Mouse (Mus musculus): ENCODE results near the gene Miip.
"Not testable (repeated sequence)": the region's sequence is repeated elsewhere in the genome, so short reads cannot be mapped to it uniquely, and the experiment has no call there.

The Miip gene

DNA sequence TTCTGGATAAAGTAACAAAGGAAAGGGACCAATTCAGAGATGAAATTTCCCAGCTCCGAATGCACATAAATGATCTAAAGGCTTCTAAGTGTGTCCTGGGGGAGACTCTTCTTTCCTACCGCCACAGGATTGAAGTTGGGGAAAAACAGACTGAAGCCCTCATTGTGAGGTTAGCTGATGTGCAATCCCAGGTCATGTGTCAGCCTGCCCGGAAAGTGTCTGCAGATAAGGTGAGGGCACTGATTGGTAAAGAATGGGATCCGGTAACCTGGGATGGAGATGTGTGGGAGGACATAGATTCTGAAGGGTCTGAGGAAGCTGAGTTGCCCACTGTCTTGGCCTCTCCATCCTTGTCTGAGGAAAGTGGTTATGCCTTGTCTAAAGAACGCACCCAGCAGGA is 622 bp upstream of the Miip start:
- no peak for DNase-seq (ENCODE audit: low spot score)

DNA sequence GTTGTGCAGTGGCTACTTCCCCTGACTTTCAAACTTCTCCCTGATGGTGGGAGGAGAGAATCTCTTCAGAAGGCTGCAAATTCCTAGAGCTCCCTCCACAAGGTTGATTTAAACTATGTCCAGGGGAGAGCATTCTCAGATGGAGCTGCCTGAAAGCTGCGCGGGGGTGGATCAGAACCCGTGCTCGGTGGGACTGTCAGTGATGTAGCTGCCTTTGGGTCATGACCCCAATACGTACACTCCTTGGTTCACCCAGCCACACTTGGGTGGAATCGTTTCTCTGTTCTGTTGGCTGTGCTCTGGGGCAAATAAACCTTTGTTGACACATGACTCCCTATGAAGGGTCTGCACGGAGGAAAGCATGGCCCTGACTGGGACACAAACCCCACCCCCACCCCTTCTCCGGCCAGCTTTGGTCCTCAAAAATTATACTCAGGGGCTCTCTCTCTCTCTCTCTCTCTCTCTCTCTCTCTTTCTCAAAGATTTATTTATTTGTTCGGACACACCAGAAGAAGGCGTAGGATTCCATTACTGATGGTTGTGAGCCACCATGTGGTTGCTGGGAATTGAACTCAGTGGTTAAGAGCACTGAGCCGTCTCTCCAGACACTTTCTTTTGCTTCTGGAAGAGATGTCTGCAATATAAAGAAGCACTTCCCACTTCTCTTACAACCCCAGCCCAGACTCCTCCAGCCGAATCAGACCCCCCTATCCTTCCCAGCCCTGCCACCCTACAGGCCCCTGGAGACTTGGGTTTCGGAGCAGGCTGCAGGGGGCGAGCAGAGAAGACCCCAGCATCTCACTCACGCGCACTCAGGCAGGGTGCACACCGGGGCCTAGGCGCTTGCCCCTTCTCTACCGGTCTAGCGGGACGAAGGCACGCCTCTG is 810 bp downstream of the Miip start:
- peak; percentile 7 for DNase-seq (ENCODE audit: low spot score)

DNA sequence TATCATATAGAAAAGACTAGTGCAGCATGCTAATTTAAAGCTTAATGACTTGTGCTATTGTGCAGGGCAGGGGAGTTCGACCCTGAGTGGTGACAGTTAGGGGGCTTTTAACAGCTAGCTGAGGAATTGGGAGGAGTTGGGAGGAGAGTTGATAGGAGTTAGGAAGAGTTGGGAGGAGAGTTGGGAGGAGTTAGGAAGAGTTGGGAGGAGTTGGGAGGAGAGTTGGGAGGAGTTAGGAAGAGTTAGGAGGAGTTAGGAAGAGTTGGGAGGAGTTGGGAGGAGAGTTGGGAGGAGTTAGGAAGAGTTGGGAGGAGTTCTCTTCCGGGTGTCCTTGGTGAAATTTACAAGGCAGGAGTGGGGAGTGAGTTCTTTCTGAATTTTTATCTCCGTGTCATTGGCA is 1.8 kb downstream of the Miip start:
- not testable (repeated sequence) for DNase-seq (ENCODE audit: low spot score)

DNA sequence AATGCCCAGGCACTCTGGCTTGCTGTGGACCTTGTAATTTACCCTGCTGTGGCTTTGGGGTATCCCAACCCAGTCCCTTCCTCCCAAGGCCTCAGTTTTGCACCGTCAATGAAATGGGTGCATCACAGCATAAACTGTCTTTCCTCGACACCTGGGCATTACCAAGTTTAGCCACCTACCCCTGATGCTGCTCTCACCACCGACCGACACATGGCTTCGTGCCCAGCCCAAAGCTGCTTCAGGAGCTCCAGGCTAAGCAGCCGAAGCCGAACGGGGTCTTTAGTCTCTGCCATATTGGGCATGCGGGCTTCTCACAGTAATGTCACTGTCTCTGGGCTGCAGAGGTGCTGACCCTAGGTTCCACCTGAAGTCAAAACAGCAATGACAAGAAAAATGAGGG is 2.6 kb downstream of the Miip start:
- no peak for DNase-seq (ENCODE audit: low spot score)

DNA sequence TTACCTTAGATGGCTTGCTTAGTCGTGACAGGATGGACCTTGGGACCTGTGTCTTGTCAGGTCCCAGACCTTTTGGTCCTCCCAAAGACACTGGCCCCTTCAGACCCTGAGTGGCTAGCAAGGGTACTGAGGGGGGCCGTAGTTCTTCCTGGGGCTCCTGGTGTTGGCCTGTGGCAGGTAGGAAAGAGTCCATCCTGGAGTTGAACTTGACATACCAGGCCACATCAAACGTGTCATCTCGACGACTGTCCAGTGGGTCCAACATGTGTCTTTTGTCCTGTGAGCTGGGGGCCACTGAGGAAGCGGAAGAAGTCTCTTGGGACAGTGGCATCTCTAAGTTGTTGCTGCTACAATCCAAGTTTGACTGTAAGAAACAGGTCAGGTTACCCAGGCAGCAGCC is 3.0 kb downstream of the Miip start:
- no peak for DNase-seq (ENCODE audit: low spot score)

DNA sequence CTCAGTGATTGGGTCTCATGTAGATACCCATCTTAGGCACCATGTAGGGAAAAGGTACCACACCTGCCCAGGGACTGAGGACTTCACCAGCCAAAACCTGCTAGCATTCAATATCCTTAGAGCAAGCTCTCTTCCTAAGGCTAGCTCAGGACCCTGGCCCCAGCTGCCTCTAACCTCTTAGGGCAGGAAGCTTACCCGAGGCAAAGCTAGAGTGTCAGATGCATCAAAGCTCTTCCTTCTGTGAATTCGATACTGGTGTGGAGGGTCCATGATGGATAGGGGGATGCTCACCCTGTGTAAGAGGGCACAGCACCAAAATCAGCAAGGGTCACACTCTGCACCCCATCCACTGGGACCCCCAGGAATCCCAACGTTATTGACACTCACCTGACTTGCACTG is 6.6 kb downstream of the Miip start:
- DNase-seq (ENCODE audit: low spot score): no peak

DNA sequence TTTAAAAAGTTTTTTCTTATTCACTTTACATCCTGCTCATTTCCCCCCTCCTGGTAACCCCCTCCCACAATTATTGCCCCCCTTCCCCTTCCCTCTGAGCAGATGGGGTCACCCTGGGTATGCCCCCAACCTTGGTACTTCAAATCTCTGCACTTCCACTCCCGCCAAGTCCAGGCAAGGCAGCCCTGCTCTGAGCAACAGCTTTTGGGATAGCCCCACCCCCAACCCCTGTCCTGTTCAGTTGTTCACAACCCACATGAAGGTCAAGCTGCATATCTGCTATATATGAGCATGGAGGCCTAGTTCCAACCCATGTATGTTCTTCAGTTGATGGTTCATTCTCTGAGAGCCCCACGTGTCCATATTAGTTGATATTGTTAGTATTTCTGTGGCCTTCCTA is 17.8 kb downstream of the Miip start:
- no peak for DNase-seq (ENCODE audit: low spot score)

DNA sequence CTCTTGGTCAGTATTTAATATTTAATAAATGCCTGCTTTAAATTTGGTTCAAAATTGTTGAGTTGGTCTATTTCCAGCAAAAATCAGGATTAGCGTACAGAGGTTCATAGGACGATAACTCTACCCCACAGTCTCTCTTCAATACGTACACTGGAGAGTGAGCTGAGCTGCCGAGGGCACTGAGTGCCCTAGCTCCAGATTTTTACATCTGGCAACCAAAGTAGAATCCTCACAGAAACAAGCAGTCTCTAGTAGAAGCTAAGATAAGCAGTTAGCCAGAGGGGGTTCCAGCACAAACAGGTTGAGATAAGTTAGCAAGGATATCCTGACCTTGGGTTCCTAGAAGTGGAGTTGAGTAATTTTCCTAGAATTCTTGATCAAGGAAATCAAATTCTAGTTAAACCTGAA is 20.0 kb downstream of the Miip start:
- no peak for DNase-seq (ENCODE audit: low spot score)

DNA sequence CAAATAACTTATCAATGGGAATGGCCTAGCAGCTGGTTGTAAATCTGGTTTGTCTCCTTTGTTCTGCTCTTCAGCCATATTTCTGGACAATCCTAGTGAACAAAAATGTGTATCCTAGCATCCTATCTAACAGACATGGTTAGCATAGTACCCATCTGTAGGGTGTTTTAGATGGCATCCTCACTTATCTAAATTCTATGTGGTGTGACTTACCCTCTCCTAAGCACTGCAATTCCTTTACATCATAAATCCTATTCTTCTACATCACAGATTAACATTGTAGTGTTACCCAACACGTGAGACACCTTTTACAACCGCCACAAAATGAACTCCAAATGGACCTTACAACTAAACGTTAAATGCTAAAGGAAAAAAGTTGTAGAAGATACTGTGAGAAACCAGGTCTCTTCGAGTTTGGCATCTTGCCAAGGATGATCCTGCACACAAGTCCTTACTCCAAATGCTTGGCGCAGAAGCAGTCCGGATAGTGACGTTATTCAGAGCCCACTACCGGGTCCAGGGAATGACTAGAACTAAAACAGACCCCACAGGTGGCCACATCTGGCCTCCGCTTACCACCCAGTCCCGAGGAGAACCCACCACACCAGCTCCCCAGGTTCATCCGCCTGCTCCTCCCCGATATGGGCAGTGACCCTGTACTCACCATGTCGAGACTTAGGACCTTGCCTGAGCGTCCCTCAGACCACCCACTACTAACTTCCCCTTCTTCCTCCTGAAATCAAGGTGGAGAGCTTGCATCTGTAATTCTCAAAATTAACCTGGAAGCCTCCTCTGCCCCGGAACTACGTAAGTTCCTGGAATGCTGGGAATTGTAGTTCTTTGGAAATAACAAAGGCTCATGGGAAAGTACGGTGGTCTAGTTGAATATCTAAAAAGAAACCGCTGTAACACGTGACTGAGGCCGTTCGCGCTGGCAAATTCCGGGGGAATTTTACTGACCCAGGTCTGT is 20.7 kb downstream of the Miip start, which contains the start of gene Zfp933:
Zfp933 (minus strand) TSS at position 753 of the 970 bp plus-strand sequence.
- peak; percentile 46 for DNase-seq (ENCODE audit: low spot score)

DNA sequence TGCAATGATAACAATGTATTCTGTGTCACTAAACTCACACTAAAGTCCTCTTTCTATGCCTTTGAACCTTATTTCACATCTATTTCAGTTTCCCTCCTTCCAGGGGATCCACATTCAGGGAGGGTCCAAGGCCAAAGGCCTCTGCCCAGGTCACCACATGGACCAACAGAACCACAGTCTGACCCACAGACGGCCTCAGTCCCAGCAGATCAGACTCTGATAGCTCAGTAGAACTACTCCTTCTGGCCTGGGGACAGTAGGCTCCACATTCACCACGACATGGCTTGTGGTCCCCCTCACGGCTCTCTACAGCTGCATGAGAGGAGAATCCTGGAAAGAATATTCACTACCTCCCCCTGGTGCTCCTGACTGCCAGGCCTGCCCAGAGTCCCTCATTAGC is 25.7 kb downstream of the Miip start:
- no peak for DNase-seq (ENCODE audit: low spot score)

DNA sequence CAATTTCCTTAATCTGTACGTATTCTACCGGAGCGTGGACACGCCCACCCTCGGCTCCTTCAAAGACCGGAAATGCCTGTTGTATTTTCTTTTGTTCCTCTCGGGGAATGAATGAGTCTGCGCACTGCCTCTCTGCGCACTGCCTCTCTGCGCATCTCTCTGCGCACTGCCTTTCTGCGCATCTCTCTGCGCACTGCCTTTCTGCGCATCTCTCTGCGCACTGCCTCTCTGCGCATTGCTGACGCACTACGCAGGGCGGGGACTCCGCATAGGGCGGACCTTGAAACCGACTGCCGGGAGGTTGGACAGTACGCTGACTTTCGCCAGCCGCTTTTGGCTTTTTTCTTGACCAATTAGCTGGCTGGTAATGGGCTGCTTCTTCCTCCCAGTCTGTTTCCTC is 29.3 kb downstream of the Miip start:
- DNase-seq (ENCODE audit: low spot score): not testable (repeated sequence)

DNA sequence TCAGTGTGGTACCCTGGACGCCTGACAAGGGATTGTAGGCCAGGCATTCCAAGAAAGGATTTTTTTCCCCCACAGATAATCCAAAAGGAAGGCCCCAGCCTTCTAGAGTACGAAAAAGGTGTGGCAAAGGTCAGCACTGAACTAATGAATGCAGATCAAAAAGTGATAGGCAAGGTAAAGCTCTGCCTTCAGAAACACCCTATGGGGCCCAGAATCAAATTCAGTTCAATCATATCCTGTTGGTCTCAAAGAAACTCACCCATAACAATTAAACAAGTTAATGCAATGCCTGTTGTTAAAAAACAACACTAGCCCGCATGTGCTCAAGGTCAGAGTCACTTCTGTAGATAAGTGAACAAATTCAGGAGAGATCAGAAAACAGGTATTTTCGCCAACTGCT is 44.2 kb downstream of the Miip start:
- DNase-seq (ENCODE audit: low spot score): no peak

DNA sequence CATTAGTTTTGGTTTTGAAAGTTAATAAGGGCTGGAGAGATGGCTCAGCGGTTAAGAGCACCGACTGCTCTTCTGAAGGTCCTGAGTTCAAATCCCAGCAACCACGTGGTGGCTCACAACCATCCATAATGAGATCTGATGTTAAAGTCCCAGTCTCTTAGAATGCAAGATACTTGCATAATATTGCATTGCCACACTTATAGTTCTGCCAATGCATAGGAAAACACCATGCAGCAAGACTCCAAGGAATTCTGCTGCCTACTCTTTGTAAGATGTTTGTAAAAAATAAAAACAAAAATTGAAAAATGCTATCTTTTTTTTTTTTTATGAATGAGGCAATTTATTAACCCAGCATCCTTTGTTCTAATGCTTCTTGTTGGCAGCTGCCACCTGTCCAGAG is 47.2 kb downstream of the Miip start:
- DNase-seq (ENCODE audit: low spot score): not testable (repeated sequence)

DNA sequence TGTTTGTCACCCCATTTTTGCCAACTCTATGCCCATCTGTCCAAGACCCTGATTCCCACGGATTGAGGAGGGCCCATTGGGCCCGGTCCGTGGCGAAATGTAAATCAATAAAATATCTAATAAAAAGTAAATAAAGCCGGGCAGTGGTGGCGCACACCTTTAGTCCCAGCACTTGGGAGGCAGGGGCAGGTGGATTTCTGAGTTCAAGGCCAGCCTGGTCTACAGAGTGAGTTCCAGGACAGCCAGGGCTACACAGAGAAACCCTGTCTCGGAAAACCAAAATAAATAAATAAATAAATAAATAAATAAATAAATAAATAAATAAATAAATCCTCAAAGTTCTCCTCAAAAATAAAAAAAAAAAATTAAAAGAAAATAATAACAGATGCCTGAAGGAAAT is 49.0 kb downstream of the Miip start:
- not testable (repeated sequence) for DNase-seq (ENCODE audit: low spot score)

DNA sequence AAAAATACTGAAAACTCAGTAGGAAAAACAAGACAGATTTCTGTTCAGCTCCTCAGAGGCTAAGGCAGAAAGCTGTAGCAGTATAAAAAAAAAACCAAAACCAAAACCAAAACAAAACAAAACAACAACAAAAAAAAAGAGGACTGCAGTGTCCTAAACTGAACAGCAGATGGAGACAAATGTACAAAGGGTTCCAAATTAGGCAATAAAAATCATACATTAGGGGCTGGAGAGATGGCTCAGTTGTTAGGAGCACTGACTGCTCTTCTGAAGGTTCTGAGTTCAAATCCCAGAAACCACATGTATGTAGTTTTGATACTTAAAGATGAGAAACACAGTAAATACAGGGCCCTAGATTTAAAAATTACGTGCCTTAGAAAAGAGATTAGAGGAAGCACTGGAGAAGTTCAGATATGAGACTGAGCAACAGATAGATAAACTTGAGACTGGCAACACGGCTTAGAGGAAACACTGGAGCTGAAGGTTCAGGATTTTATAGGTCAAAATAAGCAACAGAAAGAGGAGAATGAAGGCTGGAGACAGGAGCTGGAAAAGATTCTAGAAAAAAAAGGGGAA is 53.9 kb downstream of the Miip start:
- no peak for DNase-seq (ENCODE audit: low spot score)

DNA sequence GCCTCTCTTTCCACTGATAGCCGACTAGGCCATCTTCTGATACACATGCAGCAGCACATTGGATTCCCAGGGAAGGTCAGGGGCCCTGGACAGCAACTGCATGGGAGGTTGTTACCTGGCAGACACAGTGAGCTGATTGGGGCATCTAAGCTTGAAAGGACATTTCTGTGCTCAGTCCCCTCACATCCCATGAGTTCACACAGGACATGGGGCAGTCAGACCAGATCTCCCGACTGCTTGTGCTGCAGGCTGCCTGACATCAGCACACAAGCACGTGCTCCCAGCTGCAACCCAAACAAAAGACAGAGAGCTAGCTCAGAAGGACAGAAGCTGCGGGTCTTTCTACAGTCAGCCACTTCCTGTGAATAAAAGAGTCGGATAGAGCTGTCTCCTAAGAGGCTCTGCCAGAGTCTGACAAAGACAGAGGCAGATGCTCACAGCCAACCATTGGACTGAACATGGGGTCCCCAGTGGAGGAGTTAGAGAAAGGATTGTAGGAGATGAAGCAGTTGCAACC is 55.3 kb downstream of the Miip start:
- DNase-seq (ENCODE audit: low spot score): no peak

Measured in ovary, postnatal 14 days (tissue).